Mouse (Mus musculus) ES-E14 (cell line): ENCODE data around the gene Gm5089. TPM values are rescaled to one million over a fixed set of nuclear protein-coding genes. Genes with fewer than 3 reads are reported as not detected.

Experiments
- DNase-seq: peaks from one replicate; pipeline ENCODE4 v3.0.0-alpha.2; 2013; ENCODE audit warnings: low read depth, low spot score
- H3K27ac ChIP-seq: 2 replicates; pipeline ENCODE4 v1.5.1; 2012; ENCODE audit warnings: low read depth, mild to moderate bottlenecking, low read length, moderate library complexity, mixed read lengths; ENCODE audit not compliant: poor library complexity, insufficient read depth, severe bottlenecking
- H3K36me3 ChIP-seq: 2 replicates; pipeline ENCODE4 v1.6.1; 2012; ENCODE audit warnings: mild to moderate bottlenecking, low read length, moderate library complexity, mixed read lengths; ENCODE audit not compliant: control insufficient read depth, poor library complexity, insufficient read depth, severe bottlenecking
- H3K4me1 ChIP-seq, 2 experiments: fragments of 150-350 bp in 1 of 2; sonication (generic) in 1 of 2; 2 replicates each; pipeline ENCODE4 v1.6.1; 2012; ENCODE audit warnings: low read length in 2 of 2, mild to moderate bottlenecking in 1 of 2, mixed read lengths in 1 of 2; ENCODE audit not compliant: control insufficient read depth in 2 of 2, insufficient read depth in 2 of 2, poor library complexity in 1 of 2
- H3K4me3 ChIP-seq, 2 experiments: fragments of 150-350 bp in 1 of 2; sonication (generic) in 1 of 2; 2 replicates each; pipeline ENCODE4 v1.5.1; 2012; ENCODE audit warnings: low read length in 2 of 2, low read depth in 1 of 2, mild to moderate bottlenecking in 1 of 2, mixed read lengths in 1 of 2; ENCODE audit not compliant: insufficient read depth in 1 of 2, poor library complexity in 1 of 2, severe bottlenecking in 1 of 2
- H3K9ac ChIP-seq: 2 replicates; pipeline ENCODE4 v1.6.1; 2012; ENCODE audit warnings: low read depth, mild to moderate bottlenecking, low read length, mixed read lengths; ENCODE audit not compliant: poor library complexity, insufficient read depth, severe bottlenecking
- H3K9me3 ChIP-seq: fragments of 150-350 bp; sonication (generic); 2 replicates; pipeline ENCODE4 v1.6.1; 2012; ENCODE audit warnings: low read depth, mild to moderate bottlenecking, low read length; ENCODE audit not compliant: control insufficient read depth, insufficient read depth
- CHD2 ChIP-seq: IDR thresholded peaks from 2 replicates; pipeline ENCODE4 v1.6.1; 2014; ENCODE audit warnings: mild to moderate bottlenecking, low read depth, low read length, inconsistent platforms
- HCFC1 ChIP-seq: IDR thresholded peaks from 2 replicates; pipeline ENCODE4 v1.6.1; 2012; ENCODE audit warnings: low read length, inconsistent platforms, borderline replicate concordance; ENCODE audit not compliant: insufficient read depth
- MAFK ChIP-seq: IDR thresholded peaks from 2 replicates; pipeline ENCODE4 v1.6.1; 2014; ENCODE audit warnings: mild to moderate bottlenecking, low read depth, low read length, inconsistent platforms; ENCODE audit not compliant: insufficient read depth
- ZC3H11A ChIP-seq: IDR thresholded peaks from 2 replicates; pipeline ENCODE4 v1.6.1; 2012; ENCODE audit warnings: low read depth, mild to moderate bottlenecking, inconsistent platforms, low read length, borderline replicate concordance
- ZNF384 ChIP-seq: IDR thresholded peaks from 2 replicates; pipeline ENCODE4 v1.6.1; 2012; ENCODE audit warnings: low read depth, low read length, inconsistent platforms
- in situ Hi-C, 2 experiments: fragments of 600-800 bp; cut with MboI; formaldehyde crosslinking; loops; one replicate each; pipeline ENCODE4 v1.15.1; 2025; ENCODE audit warnings: low sequenced_read_pairs in 2 of 2, inconsistent platforms in 1 of 2; ENCODE audit not compliant: unreplicated experiment in 2 of 2
- total RNA-seq: library from RNA; depleted of rRNA; stranded (reverse); fragments of 300-350 nt; gene quantifications from 2 replicates; pipeline ENCODE4 v1.2.3, GENCODE M21; 2012

Gm5089 gene
- total RNA-seq, 1 experiment, result 0.31 TPM

DNA sequence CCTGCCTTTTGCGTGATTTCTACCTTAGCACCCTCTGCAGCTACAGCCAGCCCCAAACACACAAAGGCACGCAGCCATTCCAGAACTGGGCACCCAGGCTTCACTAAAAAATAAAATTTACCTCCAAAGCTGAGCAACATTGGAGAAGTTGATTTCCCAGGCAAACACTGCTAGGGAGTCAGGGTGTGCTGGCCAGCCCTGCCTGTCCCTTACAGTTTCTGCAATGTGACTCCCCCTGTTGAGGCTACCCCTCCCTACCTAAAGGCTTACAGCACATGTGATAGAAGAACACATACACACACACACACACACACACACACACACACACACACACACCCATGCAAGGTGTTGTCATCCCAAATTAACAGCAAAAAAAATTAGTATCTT lies 37.4 kb downstream of the Gm5089 start:
- Histone ChIP-seq H3K9ac (no peak overlapping the region), H3K9me3 (no peaks in the 10 kb centered on the region), H3K4me1 (peaks cover 17 to 18% of the 10 kb centered on the region in 2 experiments), H3K36me3 (no peaks in the 10 kb centered on the region), H3K4me3 (no peak overlapping the region), H3K27ac (no peak overlapping the region)
- in situ Hi-C loops, result no loop called here
- TF ChIP-seq CHD2 (no peak), MAFK (no peak), ZNF384 (no peak), HCFC1 (no peak), ZC3H11A (no peak)
- no peak for DNase-seq

DNA sequence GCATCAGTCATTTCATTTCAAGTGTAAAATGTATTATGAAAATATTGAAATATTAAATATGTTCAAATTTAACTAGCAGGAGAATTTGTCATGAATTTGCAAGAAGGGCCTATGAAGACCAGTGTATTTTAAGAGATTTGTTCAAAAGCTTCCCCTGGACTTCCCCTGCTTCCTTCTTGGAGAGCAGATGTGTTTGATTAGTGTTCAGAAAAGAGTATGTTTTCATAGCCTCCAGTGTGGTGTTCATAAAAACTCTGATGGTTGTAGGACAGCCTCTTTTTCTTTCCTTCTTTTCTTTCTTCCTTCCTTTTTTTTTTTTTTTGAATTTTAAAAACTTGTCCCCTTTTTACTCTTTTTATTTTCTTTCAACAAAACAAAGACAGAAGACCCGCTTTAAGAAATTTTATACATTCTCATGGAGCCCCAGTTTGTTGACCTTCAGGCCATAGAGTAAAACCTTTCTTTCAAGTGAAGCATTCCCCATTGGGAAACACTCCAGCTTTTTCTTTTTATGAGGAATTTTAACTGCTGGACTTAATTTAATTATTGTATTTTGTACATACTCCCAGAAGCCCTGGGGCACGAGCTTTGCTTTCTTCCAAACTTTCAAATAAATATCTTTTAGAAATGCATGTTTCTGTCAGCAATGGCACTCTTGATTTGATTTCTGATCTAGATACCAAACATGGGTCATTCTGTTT lies 37.9 kb downstream of the Gm5089 start:
- Histone ChIP-seq H3K4me1 (peaks cover 13 to 19% of the 10 kb centered on the region in 2 experiments), H3K9me3 (no peaks in the 10 kb centered on the region), H3K27ac (no peak overlapping the region), H3K4me3 (no peak overlapping the region), H3K36me3 (no peaks in the 10 kb centered on the region), H3K9ac (no peak overlapping the region)
- no peak for DNase-seq
- in situ Hi-C loops, result no loop called here
- TF ChIP-seq ZC3H11A, result no peak
- TF ChIP-seq HCFC1, result no peak
- no peak for TF ChIP-seq ZNF384

DNA sequence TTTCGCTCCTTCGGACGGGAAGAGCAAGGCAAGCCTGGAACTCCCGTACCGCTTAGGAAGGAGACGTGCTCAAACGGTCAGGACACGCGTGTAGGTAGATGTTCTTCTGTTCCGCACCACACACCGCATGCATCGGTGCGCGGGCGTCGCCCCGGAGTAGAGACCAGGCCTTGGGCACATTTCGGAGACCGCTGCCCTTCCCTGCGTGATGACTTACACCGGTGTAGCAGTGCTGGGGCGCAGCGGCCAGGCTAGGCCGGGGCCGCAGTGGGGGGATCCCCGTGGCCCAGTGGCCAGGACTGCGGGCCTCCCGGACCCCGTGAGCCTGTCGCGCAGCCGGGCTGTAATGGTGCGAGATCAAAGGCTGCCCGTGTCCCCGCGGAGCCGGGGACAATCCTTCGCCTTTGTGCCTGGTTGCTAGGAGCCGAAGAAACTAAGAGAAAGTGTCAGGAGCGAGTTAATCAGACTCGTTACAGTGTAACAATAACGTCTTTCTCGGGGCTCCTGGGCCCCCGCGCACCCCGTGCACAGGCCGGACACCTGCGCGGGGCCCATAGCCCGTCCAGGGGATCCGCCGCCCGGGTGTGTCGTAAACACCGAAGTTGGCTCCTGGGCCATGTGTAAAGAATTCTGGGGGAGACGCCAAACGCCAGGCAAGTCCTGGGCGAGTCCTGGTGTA lies 44.2 kb downstream of the Gm5089 start:
- Histone ChIP-seq H3K4me3 (peak overlapping the region; percentile 58 to 59), H3K9ac (peak overlapping the region; percentile 53), H3K27ac (no peak overlapping the region), H3K9me3 (no peaks in the 10 kb centered on the region), H3K4me1 (peaks cover 6 to 22% of the 10 kb centered on the region in 2 experiments), H3K36me3 (no peaks in the 10 kb centered on the region)
- no peak for DNase-seq
- in situ Hi-C loops, result no loop called here
- TF ChIP-seq ZNF384, result no peak
- no peak for TF ChIP-seq MAFK
- no peak for TF ChIP-seq HCFC1
- TF ChIP-seq CHD2, result no peak
- TF ChIP-seq ZC3H11A, result no peak

DNA sequence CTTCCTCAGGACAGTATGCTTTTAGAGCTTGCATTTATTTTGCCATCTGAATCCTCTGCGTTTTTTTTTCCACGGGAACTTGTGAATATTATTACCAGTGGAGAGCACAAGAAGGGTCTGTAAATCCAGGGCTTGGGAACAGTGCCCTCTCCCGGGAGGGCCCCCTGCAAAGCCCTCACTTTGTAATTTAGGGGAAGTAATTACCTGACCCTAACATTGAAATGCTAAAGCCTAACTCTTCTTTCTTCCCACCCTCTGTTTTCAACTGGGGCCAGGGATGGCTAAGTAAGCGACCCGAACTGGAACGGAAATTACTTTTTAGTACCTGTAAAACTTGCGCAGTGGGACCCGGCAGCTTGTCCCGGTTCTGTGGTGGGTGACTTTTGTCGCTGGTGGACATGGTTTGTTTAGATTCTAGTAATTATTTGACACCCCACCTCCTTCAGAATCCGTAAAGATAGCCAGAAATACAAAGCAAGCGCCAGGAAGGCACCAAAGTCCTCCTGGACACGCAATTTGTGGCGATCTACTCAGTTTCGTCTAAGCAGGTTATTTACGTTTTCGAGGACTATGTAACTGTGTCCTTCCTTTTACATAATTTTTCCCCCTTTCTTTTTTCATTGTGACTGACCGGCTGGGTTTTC lies 44.9 kb downstream of the Gm5089 start:
- no peaks in the 10 kb centered on the region for H3K36me3 ChIP-seq
- peak overlapping the region; percentile 58 to 59 for H3K4me3 ChIP-seq
- in situ Hi-C loops, result no loop called here
- H3K27ac ChIP-seq, result no peak overlapping the region
- no peaks in the 10 kb centered on the region for H3K9me3 ChIP-seq
- no peak for DNase-seq
- no peak for TF ChIP-seq HCFC1
- TF ChIP-seq MAFK, result no peak
- TF ChIP-seq CHD2, result no peak
- no peak for TF ChIP-seq ZC3H11A
- no peak for TF ChIP-seq ZNF384
- peaks cover 6 to 25% of the 10 kb centered on the region in 2 experiments for H3K4me1 ChIP-seq
- 0 out of 2 replicates have a peak overlapping the region, but pooled peaks have one; percentile 53 for H3K9ac ChIP-seq
